Mouse (Mus musculus) E14TG2a.4 (cell line): ENCODE results near the gene Ddt.
"Not testable (repeated sequence)": the region's sequence is repeated elsewhere in the genome, so short reads cannot be mapped to it uniquely, and the experiment has no call there.

Experiments
- H3K27me3 ChIP-seq: 2 replicates; pipeline ENCODE4 v1.6.1; 2014; ENCODE audit warnings: low read length, control low read depth; ENCODE audit not compliant: insufficient read depth
- H3K36me3 ChIP-seq: 2 replicates; pipeline ENCODE4 v1.6.1; 2014; ENCODE audit warnings: low read length, control low read depth; ENCODE audit not compliant: insufficient read depth
- H3K4me1 ChIP-seq: replicated peaks from 2 replicates; pipeline ENCODE4 v1.6.1; 2014; ENCODE audit warnings: low read depth, low read length, control low read depth
- H3K4me3 ChIP-seq: replicated peaks from 2 replicates; pipeline ENCODE4 v1.5.1; 2014; ENCODE audit warnings: mild to moderate bottlenecking, low read length
- H3K9me3 ChIP-seq: 2 replicates; pipeline ENCODE4 v1.6.1; 2014; ENCODE audit warnings: low read length, control low read depth
- CTCF ChIP-seq: conservative IDR thresholded peaks from 2 replicates; pipeline ENCODE4 v1.5.1; 2014; ENCODE audit warnings: low read length
- NANOG ChIP-seq: IDR thresholded peaks from 2 replicates; pipeline ENCODE4 v1.6.1; 2014; ENCODE audit warnings: borderline replicate concordance, low read length, mixed read lengths
- POU5F1 ChIP-seq: IDR thresholded peaks from 2 replicates; pipeline ENCODE4 v1.6.1; 2014; ENCODE audit warnings: low read length, borderline replicate concordance

Gene Ddt

GRCm38 (mm10) chr10:75779206-75780174 lies 6.3 kb upstream of the Ddt start:
- TF ChIP-seq POU5F1 (no peak), NANOG (no peak), CTCF (no peak)
- peak overlapping the region; percentile 85; the same call in 1 of the 2 replicates for H3K4me3 ChIP-seq

DNA sequence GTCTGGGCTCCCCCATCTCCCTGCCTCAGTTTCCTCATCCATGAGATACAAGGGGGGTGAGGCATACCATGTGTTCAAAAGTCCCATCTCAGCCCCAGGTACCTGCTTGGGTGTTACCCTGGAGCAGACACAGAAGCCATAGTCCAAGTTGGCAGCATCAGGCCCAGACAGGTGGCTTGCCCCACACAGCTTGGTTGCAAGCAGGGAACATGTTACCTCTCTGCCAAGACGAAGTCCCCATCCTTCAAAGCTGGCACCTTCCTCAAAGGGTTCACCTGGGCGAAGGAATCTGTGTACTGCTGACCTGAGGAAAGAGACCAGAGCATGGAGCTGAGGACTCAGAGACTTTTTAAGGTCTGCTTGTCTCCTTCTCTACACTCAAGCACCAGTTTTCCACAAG lies 4.7 kb upstream of the Ddt start:
- TF ChIP-seq NANOG: no peak
- no peak for TF ChIP-seq POU5F1
- no peak for TF ChIP-seq CTCF
- H3K4me1 ChIP-seq: peaks cover 34% of the 10 kb centered on the region
- no peaks in the 10 kb centered on the region for H3K9me3 ChIP-seq

More at GRCm38 (mm10) chr10:75779206-75780174, 6.3 kb upstream of the Ddt start:
- peaks cover 50% of the 10 kb centered on the region for H3K27me3 ChIP-seq
- no peaks in the 10 kb centered on the region for H3K9me3 ChIP-seq
- H3K36me3 ChIP-seq: no peaks in the 10 kb centered on the region
- H3K4me1 ChIP-seq: peaks cover 26% of the 10 kb centered on the region

DNA sequence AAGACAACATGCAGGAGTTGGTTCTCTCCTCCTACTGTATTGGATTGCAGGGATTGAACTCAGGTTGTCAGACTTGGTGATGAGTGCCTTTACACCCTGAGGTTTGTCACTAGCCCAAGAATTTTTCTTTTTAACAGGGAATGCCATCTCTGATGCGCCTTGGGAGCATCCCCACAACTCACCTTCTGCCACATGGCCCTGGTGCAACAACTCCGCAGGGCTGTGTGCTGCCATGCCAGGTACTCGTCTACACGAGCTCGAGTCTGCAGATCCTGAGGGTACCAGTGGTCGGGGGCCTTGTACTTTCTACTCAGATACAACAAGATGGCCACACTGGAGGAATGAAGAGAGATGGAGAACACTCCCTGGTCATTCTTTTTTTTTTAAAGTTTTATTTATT lies 3.3 kb upstream of the Ddt start:
- TF ChIP-seq CTCF (no peak), NANOG (no peak), POU5F1 (no peak)
- Histone ChIP-seq H3K4me1 (peaks cover 45% of the 10 kb centered on the region), H3K4me3 (no peak overlapping the region)

More for the DNA sequence above, 4.7 kb upstream of the Ddt start:
- H3K4me3 ChIP-seq: no peak overlapping the region
- no peaks in the 10 kb centered on the region for H3K36me3 ChIP-seq
- peaks cover 37% of the 10 kb centered on the region for H3K27me3 ChIP-seq

GRCm38 (mm10) chr10:75774587-75774986 lies 1.4 kb upstream of the Ddt start:
- Histone ChIP-seq H3K9me3 (no peaks in the 10 kb centered on the region), H3K27me3 (peaks cover 14% of the 10 kb centered on the region), H3K36me3 (peaks cover 22% of the 10 kb centered on the region), H3K4me3 (no peak overlapping the region), H3K4me1 (peaks cover 30% of the 10 kb centered on the region)
- TF ChIP-seq CTCF (no peak), POU5F1 (no peak), NANOG (no peak)

More for the DNA sequence above, 3.3 kb upstream of the Ddt start:
- Histone ChIP-seq H3K9me3 (no peaks in the 10 kb centered on the region), H3K36me3 (peaks cover 5% of the 10 kb centered on the region), H3K27me3 (peaks cover 27% of the 10 kb centered on the region)

DNA sequence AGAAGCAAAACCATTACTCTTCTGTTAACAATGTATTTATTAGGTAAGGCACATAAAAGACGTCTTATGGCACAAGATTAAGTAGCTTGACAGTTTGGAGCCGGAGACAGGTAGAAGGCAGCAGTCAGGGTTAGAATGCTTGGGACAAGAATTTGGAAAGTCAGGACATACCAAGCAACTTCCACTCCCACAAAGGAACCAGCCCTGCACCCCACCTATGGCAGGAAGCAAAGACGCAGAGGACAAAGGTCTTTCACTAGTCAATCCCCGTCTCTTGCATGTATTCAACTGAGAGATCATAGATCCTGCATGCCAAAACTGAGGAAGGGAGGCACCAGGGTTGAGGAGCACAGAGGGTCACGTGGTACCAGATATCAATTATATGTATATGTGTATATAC lies 888 bp upstream of the Ddt start:
- Histone ChIP-seq H3K4me1 (peaks cover 27% of the 10 kb centered on the region), H3K36me3 (peaks cover 23% of the 10 kb centered on the region), H3K27me3 (peaks cover 9% of the 10 kb centered on the region), H3K4me3 (no peak overlapping the region), H3K9me3 (no peaks in the 10 kb centered on the region)
- TF ChIP-seq POU5F1 (no peak), CTCF (no peak), NANOG (no peak)

- H3K9me3 ChIP-seq, H3K27me3 ChIP-seq, H3K4me3 ChIP-seq: not testable (repeated sequence)
- Histone ChIP-seq H3K4me1 (peaks cover 50% of the 10 kb centered on the region), H3K36me3 (peaks cover 24% of the 10 kb centered on the region)
These were observed 5.5 kb downstream of the Ddt start for GRCm38 (mm10) chr10:75767756-75768155.

GRCm38 (mm10) chr10:75766856-75767255 lies 6.4 kb downstream of the Ddt start:
- Histone ChIP-seq H3K9me3 (no peaks in the 10 kb centered on the region), H3K36me3 (peaks cover 29% of the 10 kb centered on the region), H3K4me1 (peaks cover 46% of the 10 kb centered on the region), H3K27me3 (no peaks in the 10 kb centered on the region), H3K4me3 (no peak overlapping the region)
- TF ChIP-seq POU5F1: no peak
- no peak for TF ChIP-seq CTCF
- TF ChIP-seq NANOG: no peak

DNA sequence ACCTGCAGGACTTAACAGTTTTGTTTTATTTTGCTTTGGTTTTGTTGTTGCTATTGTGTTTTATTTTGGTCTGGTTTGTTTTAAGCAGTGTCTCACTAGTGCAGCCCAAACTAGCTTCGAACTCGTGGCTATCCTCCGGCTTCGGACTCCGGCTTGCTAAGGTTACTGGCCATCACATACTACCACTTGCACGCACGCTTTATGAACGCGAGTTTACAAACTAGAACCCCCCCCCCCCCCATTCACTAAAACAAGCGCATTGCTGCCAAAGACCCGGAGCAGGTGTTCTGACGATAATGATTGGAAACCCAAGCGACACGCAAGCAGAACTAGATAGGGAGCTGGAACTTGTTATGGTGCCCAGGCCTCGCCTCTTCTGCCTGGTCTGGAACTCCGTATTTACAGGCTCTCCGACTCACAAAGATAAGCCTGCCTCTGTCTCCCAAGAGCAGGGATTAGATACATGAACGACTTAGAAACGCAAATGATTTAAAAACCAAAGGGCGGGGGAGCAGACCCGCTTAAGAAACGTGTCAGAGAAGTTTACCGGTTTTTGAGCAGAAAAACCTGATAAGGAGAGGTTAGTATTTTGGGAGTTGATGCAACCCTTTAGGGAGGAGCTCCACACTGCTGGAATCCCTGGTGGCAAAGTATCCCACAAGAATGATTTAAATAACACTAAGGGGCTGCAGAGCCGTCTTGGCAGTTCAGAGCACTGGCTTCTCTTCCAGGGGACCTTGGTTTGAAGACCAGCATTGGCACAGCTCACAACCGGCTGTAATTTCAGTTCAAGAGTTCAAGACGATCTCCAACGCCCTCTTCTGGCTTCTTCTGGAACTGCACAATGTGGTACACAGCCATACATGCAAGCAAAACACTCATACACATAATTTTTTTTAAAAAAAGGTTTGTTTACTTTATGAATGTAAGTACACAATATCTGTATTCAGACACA lies 8.4 kb downstream of the Ddt start:
- Histone ChIP-seq H3K4me3 (peak overlapping the region; percentile 95), H3K36me3 (peaks cover 24% of the 10 kb centered on the region), H3K4me1 (peaks cover 44% of the 10 kb centered on the region), H3K27me3 (no peaks in the 10 kb centered on the region), H3K9me3 (no peaks in the 10 kb centered on the region)
- TF ChIP-seq CTCF (peak; percentile 91), POU5F1 (no peak)
